Mouse (Mus musculus): ENCODE measurements around the gene Kctd4. TPM values are rescaled to one million over a fixed set of nuclear protein-coding genes. Genes with fewer than 3 reads are reported as not detected.

Kctd4 gene
- polyA plus RNA-seq, 1 experiment from 2014 or later = 1.1 TPM

- no peak overlapping the region for H3K27ac ChIP-seq (ENCODE audit: low read depth)
- no peak overlapping the region for H3K4me3 ChIP-seq (ENCODE audit: low read depth, low read length)
- ATAC-seq (replicated peaks; ENCODE audit: low FRiP score, low TSS enrichment, low read depth) (no peak), DNase-seq (ENCODE audit: low spot score) (no peak)
- H3K4me1 ChIP-seq (replicated peaks; ENCODE audit: control insufficient read depth, insufficient read depth, low read length) = no peaks in the 10 kb centered on the region
- no peaks in the 10 kb centered on the region for H3K9me3 ChIP-seq (ENCODE audit: control insufficient read depth, low read length)
- 92% methylated on average over 1 of the region's 1 CpGs for WGBS
- no peaks in the 10 kb centered on the region for H3K27me3 ChIP-seq (replicated peaks; ENCODE audit: control insufficient read depth, insufficient read depth, low read length)
- H3K4me2 ChIP-seq (ENCODE audit: low read length) = no peak overlapping the region
- H3K36me3 ChIP-seq (ENCODE audit: control insufficient read depth, insufficient read depth, low read length) = no peaks in the 10 kb centered on the region; the same call in 1 of the 2 replicates
- no peak overlapping the region for H3K9ac ChIP-seq (ENCODE audit: low read length)
These were observed 13.3 kb upstream of the Kctd4 start for GRCm38 (mm10) chr14:75941500-75941899.

GRCm38 (mm10) chr14:75942365-75942764 is 12.4 kb upstream of the Kctd4 start:
- Histone ChIP-seq H3K27ac (ENCODE audit: low read depth) (no peak overlapping the region), H3K27me3 (replicated peaks; ENCODE audit: control insufficient read depth, insufficient read depth, low read length) (no peaks in the 10 kb centered on the region), H3K9ac (ENCODE audit: low read length) (no peak overlapping the region), H3K4me2 (ENCODE audit: low read length) (no peak overlapping the region), H3K4me3 (ENCODE audit: low read depth, low read length) (no peak overlapping the region), H3K4me1 (replicated peaks; ENCODE audit: control insufficient read depth, insufficient read depth, low read length) (no peaks in the 10 kb centered on the region), H3K36me3 (ENCODE audit: control insufficient read depth, insufficient read depth, low read length) (no peaks in the 10 kb centered on the region; the same call in 1 of the 2 replicates), H3K9me3 (ENCODE audit: control insufficient read depth, low read length) (no peaks in the 10 kb centered on the region)
- ATAC-seq (replicated peaks; ENCODE audit: low FRiP score, low TSS enrichment, low read depth) (no peak), DNase-seq (ENCODE audit: low spot score) (no peak)
- 88% methylated on average over 3 of the region's 3 CpGs for WGBS

- WGBS = 78% methylated on average over 3 of the region's 3 CpGs
- DNase-seq (ENCODE audit: low spot score) (no peak), ATAC-seq (replicated peaks; ENCODE audit: low FRiP score, low TSS enrichment, low read depth) (no peak)
- Histone ChIP-seq H3K4me3 (ENCODE audit: low read depth, low read length) (no peak overlapping the region), H3K9me3 (ENCODE audit: control insufficient read depth, low read length) (no peaks in the 10 kb centered on the region), H3K9ac (ENCODE audit: low read length) (no peak overlapping the region), H3K27me3 (replicated peaks; ENCODE audit: control insufficient read depth, insufficient read depth, low read length) (no peaks in the 10 kb centered on the region), H3K36me3 (ENCODE audit: control insufficient read depth, insufficient read depth, low read length) (no peaks in the 10 kb centered on the region; the same call in 1 of the 2 replicates), H3K27ac (ENCODE audit: low read depth) (no peak overlapping the region), H3K4me1 (replicated peaks; ENCODE audit: control insufficient read depth, insufficient read depth, low read length) (no peaks in the 10 kb centered on the region), H3K4me2 (ENCODE audit: low read length) (no peak overlapping the region)
These were observed 7.1 kb upstream of the Kctd4 start for GRCm38 (mm10) chr14:75947674-75948073.

- Histone ChIP-seq H3K27ac (ENCODE audit: low read depth) (no peak overlapping the region), H3K27me3 (replicated peaks; ENCODE audit: control insufficient read depth, insufficient read depth, low read length) (no peaks in the 10 kb centered on the region), H3K4me2 (ENCODE audit: low read length) (no peak overlapping the region), H3K9me3 (ENCODE audit: control insufficient read depth, low read length) (no peaks in the 10 kb centered on the region), H3K4me3 (ENCODE audit: low read depth, low read length) (no peak overlapping the region), H3K9ac (ENCODE audit: low read length) (no peak overlapping the region), H3K36me3 (ENCODE audit: control insufficient read depth, insufficient read depth, low read length) (no peaks in the 10 kb centered on the region), H3K4me1 (replicated peaks; ENCODE audit: control insufficient read depth, insufficient read depth, low read length) (no peaks in the 10 kb centered on the region)
- WGBS = 72% methylated on average over 2 of the region's 2 CpGs
- no peak for DNase-seq (ENCODE audit: low spot score)
- no peak for ATAC-seq (replicated peaks; ENCODE audit: low FRiP score, low TSS enrichment, low read depth)
These were observed 1.8 kb upstream of the Kctd4 start for GRCm38 (mm10) chr14:75953011-75953410.

- 87% methylated on average over 9 of the region's 9 CpGs for WGBS
These were observed 7.4 kb downstream of the Kctd4 start for GRCm38 (mm10) chr14:75962250-75962649.

GRCm38 (mm10) chr14:75963215-75963614 is 8.4 kb downstream of the Kctd4 start:
- H3K27ac ChIP-seq (ENCODE audit: low read depth) = no peak overlapping the region
- H3K9me3 ChIP-seq (ENCODE audit: control insufficient read depth, low read length) = no peaks in the 10 kb centered on the region
- H3K4me3 ChIP-seq (ENCODE audit: low read depth, low read length) = no peak overlapping the region
- H3K36me3 ChIP-seq (ENCODE audit: control insufficient read depth, insufficient read depth, low read length) = no peaks in the 10 kb centered on the region
- H3K27me3 ChIP-seq (replicated peaks; ENCODE audit: control insufficient read depth, insufficient read depth, low read length) = no peaks in the 10 kb centered on the region
- no peak overlapping the region for H3K9ac ChIP-seq (ENCODE audit: low read length)
- WGBS = 59% methylated on average over 5 of the region's 5 CpGs
- no peak overlapping the region for H3K4me2 ChIP-seq (ENCODE audit: low read length)
- H3K4me1 ChIP-seq (replicated peaks; ENCODE audit: control insufficient read depth, insufficient read depth, low read length) = peaks cover 3% of the 10 kb centered on the region; the same call in 1 of the 2 replicates
- DNase-seq (ENCODE audit: low spot score) (no peak), ATAC-seq (replicated peaks; ENCODE audit: low FRiP score, low TSS enrichment, low read depth) (no peak)

More at GRCm38 (mm10) chr14:75962250-75962649, 7.4 kb downstream of the Kctd4 start:
- Histone ChIP-seq H3K36me3 (ENCODE audit: control insufficient read depth, insufficient read depth, low read length) (no peaks in the 10 kb centered on the region), H3K4me2 (ENCODE audit: low read length) (no peak overlapping the region), H3K4me3 (ENCODE audit: low read depth, low read length) (no peak overlapping the region), H3K9me3 (ENCODE audit: control insufficient read depth, low read length) (no peaks in the 10 kb centered on the region), H3K9ac (ENCODE audit: low read length) (no peak overlapping the region), H3K27me3 (replicated peaks; ENCODE audit: control insufficient read depth, insufficient read depth, low read length) (no peaks in the 10 kb centered on the region), H3K27ac (ENCODE audit: low read depth) (no peak overlapping the region), H3K4me1 (replicated peaks; ENCODE audit: control insufficient read depth, insufficient read depth, low read length) (peaks cover 3% of the 10 kb centered on the region; the same call in 1 of the 2 replicates)
- DNase-seq (ENCODE audit: low spot score) (no peak), ATAC-seq (replicated peaks; ENCODE audit: low FRiP score, low TSS enrichment, low read depth) (no peak)

GRCm38 (mm10) chr14:75964000-75964399 is 9.2 kb downstream of the Kctd4 start:
- no peak overlapping the region for H3K4me3 ChIP-seq (ENCODE audit: low read depth, low read length)
- no peaks in the 10 kb centered on the region for H3K36me3 ChIP-seq (ENCODE audit: control insufficient read depth, insufficient read depth, low read length)
- no peak overlapping the region for H3K27ac ChIP-seq (ENCODE audit: low read depth)
- no peak overlapping the region for H3K9ac ChIP-seq (ENCODE audit: low read length)
- WGBS = 71% methylated on average over 5 of the region's 5 CpGs
- DNase-seq (ENCODE audit: low spot score) (no peak), ATAC-seq (replicated peaks; ENCODE audit: low FRiP score, low TSS enrichment, low read depth) (no peak)
- H3K4me2 ChIP-seq (ENCODE audit: low read length) = no peak overlapping the region
- peaks cover 3% of the 10 kb centered on the region; the same call in 1 of the 2 replicates for H3K4me1 ChIP-seq (replicated peaks; ENCODE audit: control insufficient read depth, insufficient read depth, low read length)
- no peaks in the 10 kb centered on the region for H3K9me3 ChIP-seq (ENCODE audit: control insufficient read depth, low read length)
- no peaks in the 10 kb centered on the region for H3K27me3 ChIP-seq (replicated peaks; ENCODE audit: control insufficient read depth, insufficient read depth, low read length)

GRCm38 (mm10) chr14:75964433-75964832 is 9.6 kb downstream of the Kctd4 start:
- H3K27ac ChIP-seq (ENCODE audit: low read depth) = no peak overlapping the region
- H3K36me3 ChIP-seq (ENCODE audit: control insufficient read depth, insufficient read depth, low read length) = no peaks in the 10 kb centered on the region
- DNase-seq (ENCODE audit: low spot score) (no peak), ATAC-seq (replicated peaks; ENCODE audit: low FRiP score, low TSS enrichment, low read depth) (no peak)
- no peaks in the 10 kb centered on the region for H3K27me3 ChIP-seq (replicated peaks; ENCODE audit: control insufficient read depth, insufficient read depth, low read length)
- no peak overlapping the region for H3K4me2 ChIP-seq (ENCODE audit: low read length)
- H3K4me3 ChIP-seq (ENCODE audit: low read depth, low read length) = no peak overlapping the region
- WGBS = 87% methylated on average over 1 of the region's 1 CpGs
- H3K4me1 ChIP-seq (replicated peaks; ENCODE audit: control insufficient read depth, insufficient read depth, low read length) = peaks cover 3% of the 10 kb centered on the region; the same call in 1 of the 2 replicates
- H3K9me3 ChIP-seq (ENCODE audit: control insufficient read depth, low read length) = no peaks in the 10 kb centered on the region
- no peak overlapping the region for H3K9ac ChIP-seq (ENCODE audit: low read length)

GRCm38 (mm10) chr14:75967291-75967690 is 12.5 kb downstream of the Kctd4 start:
- H3K27ac ChIP-seq (ENCODE audit: low read depth) = no peak overlapping the region
- no peaks in the 10 kb centered on the region for H3K27me3 ChIP-seq (replicated peaks; ENCODE audit: control insufficient read depth, insufficient read depth, low read length)
- H3K4me2 ChIP-seq (ENCODE audit: low read length) = no peak overlapping the region
- WGBS = 61% methylated on average over 5 of the region's 5 CpGs
- H3K9ac ChIP-seq (ENCODE audit: low read length) = no peak overlapping the region
- H3K4me1 ChIP-seq (replicated peaks; ENCODE audit: control insufficient read depth, insufficient read depth, low read length) = peaks cover 3% of the 10 kb centered on the region
- H3K4me3 ChIP-seq (ENCODE audit: low read depth, low read length) = no peak overlapping the region
- no peak for ATAC-seq (replicated peaks; ENCODE audit: low FRiP score, low TSS enrichment, low read depth)
- no peak for DNase-seq (ENCODE audit: low spot score)
- H3K36me3 ChIP-seq (ENCODE audit: control insufficient read depth, insufficient read depth, low read length) = no peaks in the 10 kb centered on the region
- no peaks in the 10 kb centered on the region for H3K9me3 ChIP-seq (ENCODE audit: control insufficient read depth, low read length)
